Mouse (Mus musculus) bone marrow, adult 2 months (tissue): ENCODE measurements around the gene Ttc13. TPM values are rescaled to one million over a fixed set of nuclear protein-coding genes. Genes with fewer than 3 reads are reported as not detected.

Source experiments
- H3K27ac ChIP-seq: fragments of 200-500 bp; 2 replicates; pipeline ENCODE4 v1.5.1; 2012; ENCODE audit warnings: low read depth, mild to moderate bottlenecking, control low read depth, inconsistent platforms, low read length; ENCODE audit not compliant: control insufficient read depth, poor library complexity, insufficient read depth
- H3K4me1 ChIP-seq: fragments of 200-500 bp; 2 replicates; pipeline ENCODE4 v1.6.1; 2011; ENCODE audit warnings: low read length; ENCODE audit not compliant: control insufficient read depth, insufficient read depth
- H3K4me3 ChIP-seq: fragments of 200-500 bp; replicated peaks from 2 replicates; pipeline ENCODE3; 2011; ENCODE audit warnings: mild to moderate bottlenecking, low read depth, low read length, control low read depth; ENCODE audit not compliant: control insufficient read depth
- CTCF ChIP-seq: fragments of 200-500 bp; IDR thresholded peaks from 2 replicates; pipeline ENCODE4 v1.5.1; 2011; ENCODE audit warnings: low read length, control low read depth; ENCODE audit not compliant: control insufficient read depth, insufficient read depth
- POLR2A ChIP-seq: fragments of 200-500 bp; IDR thresholded peaks from 2 replicates; pipeline ENCODE4 v1.6.1; 2011; ENCODE audit warnings: low read depth, mild to moderate bottlenecking, control low read depth, low read length, borderline replicate concordance; ENCODE audit not compliant: control insufficient read depth
- WGBS: fragments of 180-500 bp; shearing (Covaris S2); methylation state at CpG from one replicate; pipeline ENCODE4 v1.1.7; 2018; 5-methylcytosine and 5-hydroxymethylcytosine counted together
- polyA plus RNA-seq: library from polyadenylated mRNA; stranded (reverse); fragments of >200 nt; gene quantifications from 2 replicates; pipeline ENCODE4 v1.2.4, GENCODE M21; 2011; ENCODE audit warnings: low replicate concordance; ENCODE audit not compliant: missing spikeins, insufficient read depth, insufficient read length

The Ttc13 gene
- polyA plus RNA-seq, 1 experiment = 26.4 TPM

GRCm38 (mm10) chr8:124634411-124635246, 87.2 kb downstream of the Ttc13 start:
- Histone ChIP-seq H3K27ac (no peak overlapping the region), H3K4me1 (no peaks in the 10 kb centered on the region), H3K4me3 (no peak overlapping the region)
- TF ChIP-seq CTCF (no peak), POLR2A (no peak)
- WGBS = 86% methylated on average over 13 of the region's 13 CpGs

- Histone ChIP-seq H3K27ac (no peak overlapping the region), H3K4me1 (no peaks in the 10 kb centered on the region), H3K4me3 (no peak overlapping the region)
- no peak for TF ChIP-seq CTCF
- TF ChIP-seq POLR2A = no peak
- 71% methylated on average over 14 of the region's 14 CpGs for WGBS
Measured at GRCm38 (mm10) chr8:124633001-124633703, 88.6 kb downstream of the Ttc13 start.

- Histone ChIP-seq H3K4me1 (no peaks in the 10 kb centered on the region), H3K27ac (no peak overlapping the region), H3K4me3 (no peak overlapping the region)
- WGBS = 67% methylated on average over 7 of the region's 7 CpGs
- TF ChIP-seq POLR2A (no peak), CTCF (no peak)
Measured at GRCm38 (mm10) chr8:124631966-124632365, 89.8 kb downstream of the Ttc13 start.

- WGBS = 36% methylated on average over 4 of the region's 4 CpGs
- Histone ChIP-seq H3K4me1 (no peaks in the 10 kb centered on the region), H3K27ac (no peak overlapping the region), H3K4me3 (no peak overlapping the region)
- TF ChIP-seq CTCF = no peak
- no peak for TF ChIP-seq POLR2A
Measured at GRCm38 (mm10) chr8:124630891-124631290, 90.9 kb downstream of the Ttc13 start.

GRCm38 (mm10) chr8:124630489-124630888, 91.3 kb downstream of the Ttc13 start:
- TF ChIP-seq POLR2A = no peak
- no peak for TF ChIP-seq CTCF
- 82% methylated on average over 6 of the region's 6 CpGs for WGBS
- no peak overlapping the region for H3K4me3 ChIP-seq
- no peaks in the 10 kb centered on the region for H3K4me1 ChIP-seq
- H3K27ac ChIP-seq = no peak overlapping the region

GRCm38 (mm10) chr8:124626251-124626650, 95.5 kb downstream of the Ttc13 start:
- H3K4me3 ChIP-seq = no peak overlapping the region
- H3K27ac ChIP-seq = no peak overlapping the region
- WGBS = 82% methylated on average over 9 of the region's 9 CpGs
- TF ChIP-seq POLR2A (no peak), CTCF (no peak)
- no peaks in the 10 kb centered on the region for H3K4me1 ChIP-seq

Other genes with a start within 250 kb of the Ttc13 start
- gene Cog2, start 201.2 kb downstream of the Ttc13 start, polyA plus RNA-seq = 6.1 and 12.1 TPM in 2 replicates
- gene Agt, start 152.3 kb downstream of the Ttc13 start, polyA plus RNA-seq = 7.9 and 11.4 TPM in 2 replicates
- gene Capn9, start 145.9 kb downstream of the Ttc13 start, polyA plus RNA-seq = not detected in 2 replicates
- 11.0 and 16.7 TPM in 2 replicates for gene 2310022B05Rik, start 58.6 kb downstream of the Ttc13 start, polyA plus RNA-seq
- 2.4 and 7.7 TPM in 2 replicates for gene Arv1, start 156 bp upstream of the Ttc13 start, polyA plus RNA-seq
- not detected in 2 replicates for gene Fam89a, start 29.8 kb upstream of the Ttc13 start, polyA plus RNA-seq
- gene Trim67, start 71.1 kb upstream of the Ttc13 start, polyA plus RNA-seq = not detected in 2 replicates
- 32.3 and 41.2 TPM in 2 replicates for gene Gnpat, start 141.1 kb upstream of the Ttc13 start, polyA plus RNA-seq
- gene 2810004N23Rik, start 141.1 kb upstream of the Ttc13 start, polyA plus RNA-seq = 12.8 and 22.0 TPM in 2 replicates
- 6.0 and 13.3 TPM in 2 replicates for gene Exoc8, start 175.7 kb upstream of the Ttc13 start, polyA plus RNA-seq
- 11.8 and 13.8 TPM in 2 replicates for gene Sprtn, start 175.9 kb upstream of the Ttc13 start, polyA plus RNA-seq
- 4.3 and 7.1 TPM in 2 replicates for gene Egln1, start 227.3 kb upstream of the Ttc13 start, polyA plus RNA-seq